Mouse (Mus musculus): ENCODE measurements around the gene Usp29. TPM values are rescaled to one million over a fixed set of nuclear protein-coding genes. Genes with fewer than 3 reads are reported as not detected.
"Not testable (repeated sequence)": the region's sequence is repeated elsewhere in the genome, so short reads cannot be mapped to it uniquely, and the experiment has no call there.

Gene Usp29
- total and polyA plus RNA-seq, 3 experiments, result not detected

- DNase-seq (ENCODE audit: extremely low read depth); H3K4me1 ChIP-seq (ENCODE audit: control insufficient read depth in 1 of 2, insufficient read depth in 2 of 2); H3K9ac ChIP-seq (ENCODE audit: insufficient read depth, low read depth); H3K4me2 ChIP-seq (ENCODE audit: insufficient read depth, low read depth, poor library complexity, severe bottlenecking); in situ Hi-C loops (cut with MboI; ENCODE audit: low pct_ligation_motif_present, low pct_unique_long_range_greater_than_20kb, low sequenced_read_pairs); H3K36me3 ChIP-seq (replicated peaks in 1 of 2; ENCODE audit: control insufficient read depth in 1 of 2, insufficient read depth in 1 of 2, low read length in 1 of 2); H3K27ac ChIP-seq (ENCODE audit: insufficient read depth, low read depth); H3K79me2 ChIP-seq (replicated peaks; ENCODE audit: control insufficient read depth, extremely low read depth, insufficient read depth, poor library complexity, severe bottlenecking); H3K4me3 ChIP-seq (replicated peaks in 1 of 3; ENCODE audit: low read depth in 2 of 3, low read length in 2 of 3, poor library complexity in 1 of 3); H3K27me3 ChIP-seq (replicated peaks); dilution Hi-C loops (cut with MboI; ENCODE audit: extremely low pct_ligation_motif_present, extremely low pct_unique_long_range_greater_than_20kb, low sequenced_read_pairs): not testable (repeated sequence)
- peaks cover 19% of the 10 kb centered on the region for H3K9me3 ChIP-seq (replicated peaks; ENCODE audit: low read length)
These were observed 166.6 kb downstream of the Usp29 start for GRCm38 (mm10) chr7:6897021-6897420.

DNA sequence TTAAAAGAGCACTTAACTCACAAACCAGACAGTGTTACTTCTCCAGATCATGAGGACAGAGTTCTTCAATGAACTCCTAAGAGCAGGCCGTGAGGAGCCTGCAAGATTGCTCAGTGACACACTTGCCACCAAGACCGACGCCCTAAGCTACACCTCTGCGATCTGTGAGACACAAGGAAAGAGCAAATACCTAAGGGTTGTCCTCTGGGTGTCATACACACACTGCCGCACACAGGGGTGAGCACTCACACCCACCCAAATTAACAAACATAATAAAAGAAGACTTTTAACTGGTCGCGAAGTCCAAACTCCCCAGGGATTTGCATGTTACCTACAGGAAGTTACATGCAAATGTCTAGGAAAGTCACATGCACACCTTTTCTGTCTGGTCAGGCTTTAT lies 170.3 kb downstream of the Usp29 start:
- no peaks in the 10 kb centered on the region for H3K4me1 ChIP-seq (ENCODE audit: control insufficient read depth in 1 of 2, insufficient read depth in 2 of 2)
- no peak overlapping the region for H3K4me2 ChIP-seq (ENCODE audit: insufficient read depth, low read depth, poor library complexity, severe bottlenecking)
- H3K9me3 ChIP-seq (replicated peaks; ENCODE audit: low read length), result peaks cover 21% of the 10 kb centered on the region
- H3K79me2 ChIP-seq (replicated peaks; ENCODE audit: control insufficient read depth, extremely low read depth, insufficient read depth, poor library complexity, severe bottlenecking), result no peaks in the 10 kb centered on the region
- in situ Hi-C loops (cut with MboI; ENCODE audit: low pct_ligation_motif_present, low pct_unique_long_range_greater_than_20kb, low sequenced_read_pairs) (loop anchor here (25.0 kb wide), 2 partner anchors 238 to 538 kb away; partner anchors contain the start of gene Zfp78), dilution Hi-C loops (cut with MboI; ENCODE audit: extremely low pct_ligation_motif_present, extremely low pct_unique_long_range_greater_than_20kb, low sequenced_read_pairs) (no loop called here)
- H3K27ac ChIP-seq (ENCODE audit: insufficient read depth, low read depth), result no peak overlapping the region
- no peak overlapping the region for H3K9ac ChIP-seq (ENCODE audit: insufficient read depth, low read depth)
- peak; percentile 3 for DNase-seq (ENCODE audit: extremely low read depth)
- H3K4me3 ChIP-seq (replicated peaks in 1 of 3; ENCODE audit: low read depth in 2 of 3, low read length in 2 of 3, poor library complexity in 1 of 3), result no peak overlapping the region
- no peak for TF ChIP-seq ZMIZ1 (IDR thresholded peaks at IDR 0.05; ENCODE audit: low read depth, low read length)
- TF ChIP-seq MAX (IDR thresholded peaks at IDR 0.05; ENCODE audit: low read length), result no peak
- no peak for TF ChIP-seq RCOR1 (conservative IDR thresholded peaks at IDR 0.05; ENCODE audit: low read depth, low read length)
- TF ChIP-seq HCFC1 (IDR thresholded peaks at IDR 0.05; ENCODE audit: low read depth, low read length), result no peak
- TF ChIP-seq CHD2 (IDR thresholded peaks at IDR 0.05; ENCODE audit: low read length), result no peak
- no peak for TF ChIP-seq IRF4 (IDR thresholded peaks at IDR 0.05; ENCODE audit: low read depth, low read length)
- no peak for TF ChIP-seq ELF1 (IDR thresholded peaks at IDR 0.05; ENCODE audit: low read depth, low read length)
- TF ChIP-seq NELFE (IDR thresholded peaks at IDR 0.05; ENCODE audit: low read depth, low read length), result no peak
- TF ChIP-seq JUN (IDR thresholded peaks at IDR 0.05; ENCODE audit: insufficient read depth, low read depth, low read length), result no peak
- TF ChIP-seq ZKSCAN1 (IDR thresholded peaks at IDR 0.05; ENCODE audit: borderline replicate concordance, low read depth, low read length), result no peak
- TF ChIP-seq EP300 (IDR thresholded peaks at IDR 0.05; ENCODE audit: low read length), result no peak
- no peak for TF ChIP-seq KAT2A (IDR thresholded peaks at IDR 0.05; ENCODE audit: insufficient replicate concordance, low read length)
- no peak for TF ChIP-seq TCF12 (IDR thresholded peaks at IDR 0.05; ENCODE audit: low read depth, low read length)
- no peak for TF ChIP-seq MYC (IDR thresholded peaks at IDR 0.05; ENCODE audit: low read depth, low read length)
- no peak for TF ChIP-seq SIN3A (IDR thresholded peaks at IDR 0.05; ENCODE audit: low read length)
- TF ChIP-seq USF1 (IDR thresholded peaks at IDR 0.05; ENCODE audit: low read depth, low read length), result no peak
- no peak for TF ChIP-seq CHD1 (IDR thresholded peaks at IDR 0.05; ENCODE audit: low read depth, low read length)
- TF ChIP-seq MAFK (IDR thresholded peaks at IDR 0.05; ENCODE audit: insufficient replicate concordance, low read length), result no peak
- no peaks in the 10 kb centered on the region for H3K36me3 ChIP-seq (replicated peaks in 1 of 2; ENCODE audit: control insufficient read depth in 1 of 2, insufficient read depth in 1 of 2, low read length in 1 of 2)
- no peaks in the 10 kb centered on the region for H3K27me3 ChIP-seq (replicated peaks)

Measured in CH12.LX (cell line).